Mouse (Mus musculus) forebrain, embryonic 12.5 days (tissue): Measurements from ENCODE around the gene Fez2. TPM values are rescaled to one million over a fixed set of nuclear protein-coding genes. Genes with fewer than 3 reads are reported as not detected.

Source experiments
- ATAC-seq: fragments of 200-750 bp; cut with Nextera tagmentation; 2 replicates; pipeline ENCODE4 v1.8.0; 2017; ENCODE audit warnings: moderate TSS enrichment; ENCODE audit not compliant: low FRiP score
- H3K27ac ChIP-seq: fragments of 300-500 bp; sonication (generic); 2 replicates; pipeline ENCODE4 v1.5.1; 2016; ENCODE audit warnings: mild to moderate bottlenecking
- H3K27me3 ChIP-seq: fragments of 300-500 bp; sonication (generic); 2 replicates; pipeline ENCODE4 v1.6.1; 2016; ENCODE audit warnings: mild to moderate bottlenecking
- H3K36me3 ChIP-seq: fragments of 300-500 bp; sonication (generic); replicated peaks from 2 replicates; pipeline ENCODE4 v1.6.1; 2016; ENCODE audit warnings: mild to moderate bottlenecking
- H3K4me1 ChIP-seq: fragments of 300-500 bp; sonication (generic); 2 replicates; pipeline ENCODE4 v1.6.1; 2016
- H3K4me2 ChIP-seq: fragments of 300-500 bp; sonication (generic); 2 replicates; pipeline ENCODE4 v1.6.1; 2016; ENCODE audit warnings: mild to moderate bottlenecking, moderate library complexity
- H3K4me3 ChIP-seq: fragments of 300-500 bp; sonication (generic); replicated peaks from 2 replicates; pipeline ENCODE4 v1.5.1; 2016; ENCODE audit warnings: mild to moderate bottlenecking
- H3K9ac ChIP-seq: fragments of 300-500 bp; sonication (generic); 2 replicates; pipeline ENCODE4 v1.6.1; 2016; ENCODE audit warnings: mild to moderate bottlenecking
- H3K9me3 ChIP-seq: fragments of 300-500 bp; sonication (generic); 2 replicates; pipeline ENCODE4 v1.6.1; 2016
- WGBS: fragments of 180-500 bp; shearing (Covaris S2); methylation state at CpG from one replicate; pipeline ENCODE4 v1.1.7; 2016; 5-methylcytosine and 5-hydroxymethylcytosine counted together
- polyA plus RNA-seq: library from polyadenylated mRNA; unstranded; fragments of >200 nt; fragmentation: Nextera tagmentation; extraction: Ambion mirVana; gene quantifications from 2 replicates; pipeline ENCODE4 v1.2.1, GENCODE M21; 2016

The Fez2 gene
- polyA plus RNA-seq: 29.2 and 36.2 TPM in 2 replicates

DNA sequence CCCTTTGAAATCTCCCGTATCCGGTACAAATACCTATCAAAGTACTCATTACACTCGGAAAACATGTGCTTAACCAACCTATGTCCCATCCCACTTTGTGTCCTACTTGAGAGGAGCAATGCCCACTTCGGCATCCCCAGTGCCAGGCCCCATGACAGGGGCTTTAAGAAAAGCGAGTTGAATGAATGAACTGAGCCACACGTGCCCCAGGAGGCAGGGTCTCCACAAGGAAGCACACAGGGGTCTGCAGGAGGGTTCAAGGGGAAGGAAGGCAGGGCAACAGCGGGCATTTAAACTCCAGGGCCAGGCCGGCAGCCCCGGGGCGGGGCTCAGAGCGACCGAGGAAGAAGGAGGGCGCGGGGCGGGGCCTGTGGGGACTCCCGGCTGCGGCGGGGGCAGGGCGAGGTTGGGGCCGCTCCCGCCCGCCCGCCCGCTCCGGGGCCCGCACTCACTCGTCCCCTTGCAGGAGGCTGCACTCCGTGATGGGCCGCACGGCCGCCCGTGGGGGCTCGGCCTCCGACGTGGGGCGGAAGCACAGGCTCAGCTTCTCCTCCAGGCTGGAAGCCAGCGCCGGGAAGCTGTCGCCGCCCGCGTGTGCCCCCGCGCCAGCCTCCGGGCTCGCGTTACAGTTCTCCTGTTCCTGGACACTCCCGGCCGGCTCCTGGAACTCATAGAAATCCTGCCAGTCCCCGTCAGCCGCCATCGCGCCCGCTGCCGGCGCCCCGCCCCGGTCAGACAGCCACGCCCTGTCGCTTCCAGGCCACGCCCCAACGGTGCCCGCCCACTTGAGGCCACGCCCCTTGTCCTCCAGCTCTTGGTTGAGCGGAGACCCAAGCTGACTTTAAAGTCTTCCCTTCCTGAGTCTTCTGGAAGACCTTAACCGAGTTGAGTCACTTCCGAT is at the start of gene Fez2:
Gene Fez2, minus strand, starts transcription at position 772 of the 901 bp plus-strand sequence.
- Histone ChIP-seq H3K4me3 (peak within 1 kb of the TSS; percentile 84), H3K27ac (peak within 1 kb of the TSS; percentile 90), H3K9me3 (no peaks in the 10 kb centered on the region), H3K36me3 (no peaks in the 10 kb centered on the region), H3K4me1 (0 out of 2 replicates have a peak, but pooled peaks cover 4% of the 10 kb centered on the region), H3K9ac (peak within 1 kb of the TSS; percentile 83), H3K27me3 (no peaks in the 10 kb centered on the region; the same call in 1 of the 2 replicates), H3K4me2 (peak within 1 kb of the TSS; percentile 69)
- peak; percentile 95 for ATAC-seq
- 1% methylated on average over 47 of the region's 67 CpGs for WGBS

DNA sequence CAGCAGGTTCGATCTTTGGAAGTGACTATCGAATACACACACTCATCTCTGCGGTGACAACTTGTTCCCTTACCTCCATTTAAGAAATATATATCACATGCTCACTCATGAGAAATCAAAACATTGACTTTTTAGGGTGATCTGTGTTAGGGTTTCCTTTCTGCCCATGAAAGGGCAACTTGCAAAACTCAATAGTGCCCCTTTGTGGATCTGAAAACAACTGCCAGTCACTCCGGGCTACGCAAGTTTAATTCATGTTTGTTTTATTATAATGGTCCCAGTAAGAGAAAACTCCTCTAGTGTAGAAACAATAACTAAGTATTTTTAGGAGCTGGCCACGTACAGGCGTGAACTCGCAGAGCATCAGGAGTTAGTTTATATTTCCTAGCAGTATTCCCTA is 47.5 kb upstream of the Fez2 start:
- no peaks in the 10 kb centered on the region for H3K4me1 ChIP-seq
- no peak overlapping the region for H3K9ac ChIP-seq
- H3K9me3 ChIP-seq: no peaks in the 10 kb centered on the region
- no peak overlapping the region for H3K4me2 ChIP-seq
- no peak for ATAC-seq
- no peak overlapping the region for H3K27ac ChIP-seq
- H3K4me3 ChIP-seq: no peak overlapping the region
- H3K36me3 ChIP-seq: no peaks in the 10 kb centered on the region
- no peaks in the 10 kb centered on the region for H3K27me3 ChIP-seq
- 90% methylated on average over 8 of the region's 8 CpGs for WGBS

DNA sequence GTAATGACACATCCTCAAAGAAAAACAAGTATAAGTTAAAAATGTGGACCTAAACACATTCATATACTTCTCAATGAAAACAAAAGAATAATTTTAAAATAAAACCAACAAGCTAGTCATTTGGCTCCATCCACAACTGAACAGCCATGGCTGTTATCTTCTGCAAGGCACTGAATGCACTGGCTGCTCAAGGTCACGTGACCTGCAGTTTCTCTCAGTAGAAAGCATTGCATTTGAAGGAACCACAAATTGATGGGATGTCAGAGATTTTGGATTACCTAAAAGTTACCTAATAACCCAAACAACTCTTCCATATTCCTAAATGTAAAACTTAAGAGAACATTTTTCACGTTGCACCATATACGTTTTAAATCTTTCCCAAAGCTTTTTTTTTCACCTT is 47.1 kb upstream of the Fez2 start:
- no peak for ATAC-seq
- Histone ChIP-seq H3K9me3 (no peaks in the 10 kb centered on the region), H3K4me2 (no peak overlapping the region), H3K9ac (no peak overlapping the region), H3K4me1 (no peaks in the 10 kb centered on the region), H3K36me3 (no peaks in the 10 kb centered on the region), H3K4me3 (no peak overlapping the region), H3K27ac (no peak overlapping the region), H3K27me3 (no peaks in the 10 kb centered on the region)
- 90% methylated on average over 3 of the region's 3 CpGs for WGBS

DNA sequence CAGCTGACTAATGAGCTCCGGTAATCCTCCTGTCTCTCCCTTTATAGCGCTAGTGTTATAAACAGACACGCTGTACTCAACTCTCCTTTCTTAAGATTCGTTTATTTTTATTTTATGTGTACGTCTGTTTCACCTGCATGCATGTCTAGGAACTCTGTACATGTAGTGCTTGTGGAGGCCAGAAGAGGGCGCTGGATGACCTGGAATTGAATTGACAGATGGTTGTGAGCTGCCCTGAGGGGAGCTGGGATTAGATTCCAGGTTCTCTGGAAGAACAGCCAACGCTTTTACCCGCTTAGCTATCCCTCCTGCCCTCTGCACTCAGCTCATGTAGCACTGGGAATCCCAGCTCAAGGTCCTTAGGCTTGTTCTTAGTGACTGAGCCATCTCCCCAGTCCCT is 42.2 kb upstream of the Fez2 start:
- H3K27me3 ChIP-seq: no peaks in the 10 kb centered on the region
- no peak for ATAC-seq
- H3K9ac ChIP-seq: no peak overlapping the region
- WGBS: 78% methylated on average over 8 of the region's 8 CpGs
- H3K4me3 ChIP-seq: no peak overlapping the region
- no peak overlapping the region for H3K27ac ChIP-seq
- no peaks in the 10 kb centered on the region for H3K36me3 ChIP-seq
- no peak overlapping the region for H3K4me2 ChIP-seq
- H3K9me3 ChIP-seq: no peaks in the 10 kb centered on the region
- no peaks in the 10 kb centered on the region for H3K4me1 ChIP-seq

DNA sequence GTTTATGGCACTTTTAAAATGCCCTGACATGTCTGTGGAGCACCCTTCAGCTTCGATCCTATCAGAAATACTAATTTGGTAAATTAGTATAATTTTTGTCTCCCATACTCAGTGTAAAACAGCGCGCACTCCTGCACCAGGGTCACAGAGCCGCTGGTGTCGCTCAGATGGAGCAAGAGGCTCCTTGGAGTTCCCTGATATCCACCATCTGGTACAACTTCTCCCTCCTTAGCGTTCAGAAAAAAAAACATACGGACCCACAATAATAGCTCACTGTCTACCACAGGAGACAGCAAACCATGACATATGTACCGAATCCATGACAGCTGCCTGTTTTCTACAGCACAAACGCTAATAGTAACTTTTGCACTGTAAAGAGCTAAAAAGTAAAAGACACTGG is 37.6 kb upstream of the Fez2 start:
- Histone ChIP-seq H3K27ac (no peak overlapping the region), H3K9ac (no peak overlapping the region), H3K4me3 (no peak overlapping the region), H3K27me3 (no peaks in the 10 kb centered on the region), H3K36me3 (no peaks in the 10 kb centered on the region), H3K4me2 (no peak overlapping the region), H3K9me3 (no peaks in the 10 kb centered on the region), H3K4me1 (peaks cover 8% of the 10 kb centered on the region)
- 84% methylated on average over 9 of the region's 9 CpGs for WGBS
- peak; percentile 33; the same call in 1 of the 2 replicates for ATAC-seq

DNA sequence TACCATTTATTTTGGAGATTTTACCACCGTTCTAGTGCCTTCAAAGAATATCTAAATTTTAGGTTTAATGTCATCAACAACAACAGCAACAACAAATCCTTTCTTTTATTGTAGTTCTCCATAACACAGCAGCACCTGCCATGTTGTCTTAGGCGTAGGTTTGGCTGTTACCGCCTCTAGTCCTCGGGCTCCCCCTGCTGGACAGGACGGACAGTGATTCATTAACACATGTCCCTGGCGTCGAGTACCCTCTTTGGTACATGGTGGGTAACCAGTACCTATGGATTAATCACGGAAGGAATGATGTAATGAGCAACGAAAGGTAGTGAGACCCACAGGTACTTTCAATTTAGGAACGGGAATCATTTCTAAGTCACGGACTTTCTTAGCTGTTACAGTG is 37.2 kb upstream of the Fez2 start:
- no peaks in the 10 kb centered on the region for H3K9me3 ChIP-seq
- H3K4me1 ChIP-seq: peaks cover 8% of the 10 kb centered on the region
- no peak overlapping the region for H3K27ac ChIP-seq
- H3K27me3 ChIP-seq: no peaks in the 10 kb centered on the region
- no peaks in the 10 kb centered on the region for H3K36me3 ChIP-seq
- H3K4me3 ChIP-seq: no peak overlapping the region
- H3K4me2 ChIP-seq: no peak overlapping the region
- 38% methylated on average over 11 of the region's 11 CpGs for WGBS
- no peak overlapping the region for H3K9ac ChIP-seq
- ATAC-seq: peak; percentile 69; the same call in 1 of the 2 replicates

DNA sequence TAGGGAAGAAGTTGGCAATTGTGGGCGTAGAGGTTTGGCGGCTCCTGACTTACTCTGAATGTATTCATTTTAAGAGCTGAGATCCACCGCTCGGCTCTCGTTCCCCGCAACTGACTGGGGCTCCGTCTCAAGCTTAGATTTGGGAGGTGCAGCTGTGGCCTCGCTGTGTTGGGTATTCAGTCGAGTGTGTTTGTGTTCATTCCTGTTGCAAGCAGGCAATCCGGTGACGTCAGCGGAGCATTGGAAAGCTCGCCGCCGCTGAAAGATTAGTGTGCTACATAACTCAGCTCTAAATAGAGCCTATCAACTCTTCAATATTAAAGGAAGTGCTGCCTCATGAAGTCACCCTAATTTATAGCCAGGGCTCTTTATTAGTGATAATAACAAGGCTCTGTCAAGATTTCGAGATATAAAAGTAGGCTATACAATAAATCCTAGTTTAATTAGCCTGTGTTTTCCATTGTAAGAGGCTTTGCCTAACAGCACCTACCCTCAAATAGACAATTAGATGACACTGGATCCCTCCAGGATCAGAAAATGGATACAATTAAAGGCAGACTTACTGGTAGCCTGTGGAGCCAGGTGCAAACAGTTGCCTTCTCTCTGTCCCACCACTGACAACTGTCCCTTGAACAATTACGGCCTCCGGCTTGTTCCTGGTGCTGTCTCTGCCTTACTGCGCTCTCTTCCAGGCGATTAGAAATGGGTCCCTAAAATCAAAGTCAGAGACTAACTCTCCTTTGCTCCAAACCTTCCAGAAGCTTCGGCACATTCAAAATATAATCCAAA is 36.4 kb upstream of the Fez2 start:
- no peaks in the 10 kb centered on the region for H3K9me3 ChIP-seq
- no peak overlapping the region for H3K27ac ChIP-seq
- peak; percentile 39; the same call in 1 of the 2 replicates for ATAC-seq
- H3K27me3 ChIP-seq: no peaks in the 10 kb centered on the region
- H3K4me1 ChIP-seq: peaks cover 8% of the 10 kb centered on the region
- H3K4me3 ChIP-seq: no peak overlapping the region
- no peaks in the 10 kb centered on the region for H3K36me3 ChIP-seq
- 58% methylated on average over 21 of the region's 21 CpGs for WGBS
- no peak overlapping the region for H3K9ac ChIP-seq
- peak overlapping the region; percentile 37 for H3K4me2 ChIP-seq

DNA sequence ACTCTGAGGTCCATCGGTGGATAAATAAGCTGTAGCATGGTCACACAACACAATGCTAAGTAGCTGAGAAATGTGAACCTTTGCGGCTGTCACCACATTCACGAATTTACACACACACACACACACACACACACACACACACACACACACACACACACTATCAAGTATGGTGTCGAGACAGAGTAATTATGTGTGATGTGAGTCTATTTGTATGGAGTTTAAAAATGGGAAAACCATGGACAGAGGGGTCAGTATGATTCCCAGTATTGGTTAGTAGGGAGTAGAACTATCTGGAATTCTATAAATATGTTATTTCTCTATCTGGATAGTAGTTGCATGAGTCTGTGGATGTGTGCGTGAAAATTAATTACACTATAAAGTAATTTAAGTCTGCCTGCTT is 35.6 kb upstream of the Fez2 start:
- Histone ChIP-seq H3K9ac (no peak overlapping the region), H3K9me3 (no peaks in the 10 kb centered on the region), H3K4me1 (peaks cover 8% of the 10 kb centered on the region), H3K27ac (no peak overlapping the region), H3K36me3 (no peaks in the 10 kb centered on the region), H3K27me3 (no peaks in the 10 kb centered on the region), H3K4me2 (no peak overlapping the region), H3K4me3 (no peak overlapping the region)
- no peak for ATAC-seq
- WGBS: 94% methylated on average over 5 of the region's 5 CpGs

DNA sequence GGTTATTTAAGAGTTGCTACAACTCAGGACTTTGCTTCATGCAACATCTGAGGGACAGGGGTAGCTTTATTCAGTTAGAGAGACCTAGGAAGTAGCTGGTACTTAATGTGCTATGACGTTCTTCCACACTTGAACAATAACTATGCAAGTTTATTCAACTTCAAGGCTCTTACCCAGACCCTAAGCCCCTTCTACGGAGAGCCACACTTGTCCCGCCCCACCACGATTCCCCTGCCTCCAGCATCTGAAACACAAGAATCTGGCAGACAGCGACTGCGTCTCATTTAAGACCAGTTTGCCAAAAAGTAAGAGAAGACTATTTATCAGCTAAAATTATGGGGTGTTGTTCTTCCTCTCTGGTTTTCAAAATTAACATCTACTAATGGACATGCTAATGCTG is 33.9 kb upstream of the Fez2 start:
- 80% methylated on average over 6 of the region's 6 CpGs for whole genome bisulfite sequencing
- Histone ChIP-seq H3K4me3 (no peak overlapping the region), H3K27me3 (no peaks in the 10 kb centered on the region), H3K4me1 (peaks cover 8% of the 10 kb centered on the region), H3K27ac (no peak overlapping the region), H3K9ac (no peak overlapping the region), H3K36me3 (no peaks in the 10 kb centered on the region), H3K4me2 (no peak overlapping the region), H3K9me3 (no peaks in the 10 kb centered on the region)
- ATAC-seq: no peak

DNA sequence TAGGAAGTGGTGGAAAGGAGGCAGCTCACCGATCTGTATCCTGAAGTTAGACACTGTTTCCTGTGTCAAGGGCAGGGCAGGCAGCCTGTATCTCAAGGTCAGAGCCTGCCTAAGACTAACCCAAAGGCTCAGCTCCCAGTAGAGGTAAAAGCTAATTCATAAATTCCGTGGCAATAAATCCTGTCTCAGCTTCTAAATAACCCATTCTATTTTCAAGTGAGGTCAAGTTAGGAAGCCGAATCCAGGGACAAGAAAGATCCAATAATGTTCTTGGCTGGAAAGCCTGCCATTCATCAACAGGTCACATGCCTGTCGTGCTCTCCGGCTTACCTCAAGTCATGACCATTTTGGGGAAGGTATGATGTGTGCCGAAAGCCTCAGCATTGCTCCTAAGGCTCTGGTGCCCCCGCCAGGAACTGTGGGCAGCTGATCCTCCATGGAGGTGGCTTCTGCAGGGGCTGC is 33.4 kb upstream of the Fez2 start:
- no peak for ATAC-seq
- no peaks in the 10 kb centered on the region for H3K27me3 ChIP-seq
- no peak overlapping the region for H3K4me2 ChIP-seq
- WGBS: 84% methylated on average over 7 of the region's 7 CpGs
- H3K9me3 ChIP-seq: no peaks in the 10 kb centered on the region
- H3K27ac ChIP-seq: no peak overlapping the region
- no peak overlapping the region for H3K4me3 ChIP-seq
- H3K36me3 ChIP-seq: no peaks in the 10 kb centered on the region
- H3K4me1 ChIP-seq: peaks cover 8% of the 10 kb centered on the region
- no peak overlapping the region for H3K9ac ChIP-seq

DNA sequence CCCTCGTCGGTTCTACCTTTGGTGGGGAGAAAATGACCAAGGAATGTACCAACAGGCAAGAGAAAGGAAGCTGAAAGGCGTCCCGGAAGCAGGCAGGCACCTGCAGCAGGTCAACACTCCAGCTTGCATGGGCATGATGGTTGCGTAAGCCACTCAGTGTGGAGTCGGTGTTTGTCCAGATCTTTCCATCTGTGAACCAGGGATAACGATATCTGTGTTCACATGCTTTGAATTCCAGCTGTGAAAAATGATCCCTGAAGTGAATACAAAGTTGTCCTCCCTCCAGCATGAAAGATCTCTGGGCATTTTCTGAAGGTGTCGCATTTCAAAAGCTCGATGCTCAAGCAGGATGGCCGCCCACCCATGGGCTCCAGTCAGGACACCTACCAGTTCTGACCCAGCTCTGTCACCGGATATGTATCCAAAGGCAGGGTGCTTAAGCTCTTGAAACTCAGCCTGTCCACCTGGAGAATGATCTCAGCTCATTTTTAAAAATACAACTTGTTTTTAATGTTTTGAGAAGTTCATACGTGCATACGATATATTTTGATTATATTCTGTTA is 31.8 kb upstream of the Fez2 start:
- Histone ChIP-seq H3K27ac (no peak overlapping the region), H3K27me3 (no peaks in the 10 kb centered on the region), H3K4me1 (peaks cover 8% of the 10 kb centered on the region), H3K4me2 (no peak overlapping the region), H3K4me3 (no peak overlapping the region), H3K9ac (no peak overlapping the region), H3K9me3 (no peaks in the 10 kb centered on the region), H3K36me3 (no peaks in the 10 kb centered on the region)
- 68% methylated on average over 13 of the region's 13 CpGs for WGBS
- no peak for ATAC-seq

DNA sequence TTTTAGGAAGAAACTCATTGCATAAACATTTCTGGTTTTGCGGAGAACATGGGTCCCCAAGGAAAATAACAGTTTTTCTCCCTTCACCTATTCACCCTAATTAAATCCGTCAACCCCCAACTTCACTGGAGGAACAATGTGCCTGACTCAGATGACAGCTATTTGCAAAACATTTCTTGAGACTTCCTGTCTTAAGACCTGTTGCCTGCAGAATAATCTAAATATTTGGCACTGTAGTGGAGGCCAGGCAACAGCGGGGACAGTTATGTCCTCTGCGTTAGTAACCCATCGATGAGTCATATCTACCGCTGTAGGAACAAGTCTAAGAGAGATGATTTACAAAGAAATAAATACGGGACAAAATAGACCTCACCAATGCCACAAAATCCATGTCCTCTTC is 26.9 kb upstream of the Fez2 start:
- Histone ChIP-seq H3K4me3 (no peak overlapping the region), H3K4me1 (no peaks in the 10 kb centered on the region), H3K9me3 (no peaks in the 10 kb centered on the region), H3K36me3 (no peaks in the 10 kb centered on the region), H3K4me2 (no peak overlapping the region), H3K9ac (no peak overlapping the region), H3K27me3 (no peaks in the 10 kb centered on the region), H3K27ac (no peak overlapping the region)
- ATAC-seq: no peak
- WGBS: 89% methylated on average over 7 of the region's 7 CpGs
